Mouse (Mus musculus): Measurements from ENCODE around the gene Crot. TPM values are rescaled to one million over a fixed set of nuclear protein-coding genes. Genes with fewer than 3 reads are reported as not detected.

Gene Crot
- total and polyA plus RNA-seq, 3 experiments, result 13.4 to 18.2 (median 13.5) TPM

DNA sequence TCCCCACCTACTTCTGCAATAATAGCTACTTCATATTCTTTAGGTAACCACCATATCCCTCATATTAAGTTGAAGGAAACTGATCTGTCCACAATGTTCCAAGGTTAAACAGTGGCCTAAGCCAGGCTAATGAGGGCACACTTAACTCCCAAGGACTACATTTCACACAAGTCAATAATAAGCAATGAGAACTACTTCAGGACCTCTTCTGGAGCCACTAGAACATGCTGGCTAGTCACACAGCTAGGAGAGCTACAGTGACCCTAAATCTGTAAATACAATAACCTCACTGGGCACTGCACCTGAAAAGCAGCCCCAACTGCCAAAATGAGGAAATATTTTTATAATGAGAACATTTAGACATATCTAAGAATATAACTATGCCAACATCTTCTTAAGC lies 22.4 kb downstream of the Crot start:
- Histone ChIP-seq H3K27ac (ENCODE audit: insufficient read depth, low read depth) (no peak overlapping the region), H3K4me3 (replicated peaks in 1 of 3; ENCODE audit: low read depth in 2 of 3, low read length in 2 of 3, poor library complexity in 1 of 3) (no peak overlapping the region), H3K4me2 (ENCODE audit: insufficient read depth, low read depth, poor library complexity, severe bottlenecking) (no peak overlapping the region), H3K9me3 (replicated peaks; ENCODE audit: low read length) (peaks cover 12% of the 10 kb centered on the region), H3K79me2 (replicated peaks; ENCODE audit: control insufficient read depth, extremely low read depth, insufficient read depth, poor library complexity, severe bottlenecking) (no peaks in the 10 kb centered on the region), H3K9ac (ENCODE audit: insufficient read depth, low read depth) (no peak overlapping the region), H3K36me3 (replicated peaks in 1 of 2; ENCODE audit: control insufficient read depth in 1 of 2, insufficient read depth in 1 of 2, low read length in 1 of 2) (peaks cover 36 to 64% of the 10 kb centered on the region in 2 experiments), H3K27me3 (replicated peaks) (no peaks in the 10 kb centered on the region), H3K4me1 (ENCODE audit: control insufficient read depth in 1 of 2, insufficient read depth in 2 of 2) (no peaks in the 10 kb centered on the region)
- in situ Hi-C loops (cut with MboI; ENCODE audit: low pct_ligation_motif_present, low pct_unique_long_range_greater_than_20kb, low sequenced_read_pairs), result no loop called here
- DNase-seq (ENCODE audit: extremely low read depth), result no peak
- dilution Hi-C loops (cut with MboI; ENCODE audit: extremely low pct_ligation_motif_present, extremely low pct_unique_long_range_greater_than_20kb, low sequenced_read_pairs), result no loop called here
- no peak for TF ChIP-seq SMC3 (IDR thresholded peaks at IDR 0.05; ENCODE audit: low read depth, low read length)
- no peak for TF ChIP-seq MAZ (IDR thresholded peaks at IDR 0.05; ENCODE audit: low read depth, low read length)
- TF ChIP-seq UBTF (IDR thresholded peaks at IDR 0.05; ENCODE audit: low read depth, low read length), result no peak

GRCm38 (mm10) chr5:8972355-8972754 lies 24.8 kb downstream of the Crot start:
- Histone ChIP-seq H3K79me2 (replicated peaks; ENCODE audit: control insufficient read depth, extremely low read depth, insufficient read depth, poor library complexity, severe bottlenecking) (no peaks in the 10 kb centered on the region), H3K27ac (ENCODE audit: insufficient read depth, low read depth) (no peak overlapping the region), H3K4me3 (replicated peaks in 1 of 3; ENCODE audit: low read depth in 2 of 3, low read length in 2 of 3, poor library complexity in 1 of 3) (no peak overlapping the region), H3K4me1 (ENCODE audit: control insufficient read depth in 1 of 2, insufficient read depth in 2 of 2) (no peaks in the 10 kb centered on the region), H3K36me3 (replicated peaks in 1 of 2; ENCODE audit: control insufficient read depth in 1 of 2, insufficient read depth in 1 of 2, low read length in 1 of 2) (peaks cover 47 to 74% of the 10 kb centered on the region in 2 experiments), H3K9ac (ENCODE audit: insufficient read depth, low read depth) (no peak overlapping the region), H3K4me2 (ENCODE audit: insufficient read depth, low read depth, poor library complexity, severe bottlenecking) (no peak overlapping the region), H3K27me3 (replicated peaks) (no peaks in the 10 kb centered on the region), H3K9me3 (replicated peaks; ENCODE audit: low read length) (peaks cover 12% of the 10 kb centered on the region)
- TF ChIP-seq ZNF384 (IDR thresholded peaks at IDR 0.05; ENCODE audit: low read depth, low read length), result no peak
- TF ChIP-seq TBP (conservative IDR thresholded peaks at IDR 0.05; ENCODE audit: low read depth, low read length), result no peak
- no peak for TF ChIP-seq HCFC1 (IDR thresholded peaks at IDR 0.05; ENCODE audit: low read depth, low read length)
- TF ChIP-seq BHLHE40 (IDR thresholded peaks at IDR 0.05; ENCODE audit: low read depth, low read length), result no peak
- TF ChIP-seq MYC (IDR thresholded peaks at IDR 0.05; ENCODE audit: low read depth, low read length), result no peak
- no peak for TF ChIP-seq MAX (IDR thresholded peaks at IDR 0.05; ENCODE audit: low read length)
- DNase-seq (ENCODE audit: extremely low read depth), result no peak
- dilution Hi-C loops (cut with MboI; ENCODE audit: extremely low pct_ligation_motif_present, extremely low pct_unique_long_range_greater_than_20kb, low sequenced_read_pairs) (no loop called here), in situ Hi-C loops (cut with MboI; ENCODE audit: low pct_ligation_motif_present, low pct_unique_long_range_greater_than_20kb, low sequenced_read_pairs) (no loop called here)

GRCm38 (mm10) chr5:8970694-8971093 lies 26.4 kb downstream of the Crot start:
- TF ChIP-seq ZKSCAN1 (IDR thresholded peaks at IDR 0.05; ENCODE audit: borderline replicate concordance, low read depth, low read length), result no peak
- no peak for TF ChIP-seq MAX (IDR thresholded peaks at IDR 0.05; ENCODE audit: low read length)
- TF ChIP-seq JUN (IDR thresholded peaks at IDR 0.05; ENCODE audit: insufficient read depth, low read depth, low read length), result no peak
- TF ChIP-seq POLR2AphosphoS2 (IDR thresholded peaks at IDR 0.05; ENCODE audit: low read depth, low read length), result no peak
- TF ChIP-seq ZNF384 (IDR thresholded peaks at IDR 0.05; ENCODE audit: low read depth, low read length), result no peak
- TF ChIP-seq USF1 (IDR thresholded peaks at IDR 0.05; ENCODE audit: low read depth, low read length), result no peak
- no peak for TF ChIP-seq JUND (conservative IDR thresholded peaks at IDR 0.05; ENCODE audit: low read depth, low read length)
- no peak for TF ChIP-seq ZC3H11A (IDR thresholded peaks at IDR 0.05; ENCODE audit: low read depth, low read length)
- TF ChIP-seq USF2 (conservative IDR thresholded peaks at IDR 0.05; ENCODE audit: low read depth, low read length), result no peak
- TF ChIP-seq POLR2A (IDR thresholded peaks at IDR 0.05; ENCODE audit: low read depth, low read length), result no peak
- no peak for TF ChIP-seq CTCF (conservative IDR thresholded peaks at IDR 0.05 in 1 of 2, IDR thresholded peaks at IDR 0.05 in 1 of 2; ENCODE audit: low read depth in 2 of 2, low read length in 2 of 2)
- TF ChIP-seq BHLHE40 (IDR thresholded peaks at IDR 0.05; ENCODE audit: low read depth, low read length), result no peak
- no peak for TF ChIP-seq TCF12 (IDR thresholded peaks at IDR 0.05; ENCODE audit: low read depth, low read length)
- no peak for TF ChIP-seq HCFC1 (IDR thresholded peaks at IDR 0.05; ENCODE audit: low read depth, low read length)
- no peak for TF ChIP-seq MAZ (IDR thresholded peaks at IDR 0.05; ENCODE audit: low read depth, low read length)
- TF ChIP-seq EP300 (IDR thresholded peaks at IDR 0.05; ENCODE audit: low read length), result no peak
- TF ChIP-seq E2F4 (IDR thresholded peaks at IDR 0.05; ENCODE audit: insufficient replicate concordance, low read depth, low read length), result no peak
- no peaks in the 10 kb centered on the region for H3K27me3 ChIP-seq (replicated peaks)
- no peak for DNase-seq (ENCODE audit: extremely low read depth)
- peaks cover 56 to 84% of the 10 kb centered on the region in 2 experiments for H3K36me3 ChIP-seq (replicated peaks in 1 of 2; ENCODE audit: control insufficient read depth in 1 of 2, insufficient read depth in 1 of 2, low read length in 1 of 2)
- H3K9me3 ChIP-seq (replicated peaks; ENCODE audit: low read length), result peaks cover 12% of the 10 kb centered on the region
- no peak overlapping the region for H3K4me3 ChIP-seq (replicated peaks in 1 of 3; ENCODE audit: low read depth in 2 of 3, low read length in 2 of 3, poor library complexity in 1 of 3)
- H3K9ac ChIP-seq (ENCODE audit: insufficient read depth, low read depth), result no peak overlapping the region
- H3K27ac ChIP-seq (ENCODE audit: insufficient read depth, low read depth), result no peak overlapping the region
- dilution Hi-C loops (cut with MboI; ENCODE audit: extremely low pct_ligation_motif_present, extremely low pct_unique_long_range_greater_than_20kb, low sequenced_read_pairs) (no loop called here), in situ Hi-C loops (cut with MboI; ENCODE audit: low pct_ligation_motif_present, low pct_unique_long_range_greater_than_20kb, low sequenced_read_pairs) (no loop called here)
- H3K4me2 ChIP-seq (ENCODE audit: insufficient read depth, low read depth, poor library complexity, severe bottlenecking), result no peak overlapping the region
- peaks cover 0 to under 1% of the 10 kb centered on the region in 2 experiments; a peak in 1 of 4 replicates for H3K4me1 ChIP-seq (ENCODE audit: control insufficient read depth in 1 of 2, insufficient read depth in 2 of 2)
- H3K79me2 ChIP-seq (replicated peaks; ENCODE audit: control insufficient read depth, extremely low read depth, insufficient read depth, poor library complexity, severe bottlenecking), result no peaks in the 10 kb centered on the region
